Mouse (Mus musculus) WW6 (cell line): ENCODE results near the gene Ubash3a.

Experiments used
- DNase-seq: peaks from one replicate; pipeline ENCODE4 v3.0.0-alpha.2; 2013; ENCODE audit warnings: low read depth, low spot score

The Ubash3a gene

GRCm38 (mm10) chr17:31207771-31208334 lies at the start of gene Ubash3a:
Ubash3a (plus strand) TSS chr17:31207873.
- no peak for DNase-seq

DNA sequence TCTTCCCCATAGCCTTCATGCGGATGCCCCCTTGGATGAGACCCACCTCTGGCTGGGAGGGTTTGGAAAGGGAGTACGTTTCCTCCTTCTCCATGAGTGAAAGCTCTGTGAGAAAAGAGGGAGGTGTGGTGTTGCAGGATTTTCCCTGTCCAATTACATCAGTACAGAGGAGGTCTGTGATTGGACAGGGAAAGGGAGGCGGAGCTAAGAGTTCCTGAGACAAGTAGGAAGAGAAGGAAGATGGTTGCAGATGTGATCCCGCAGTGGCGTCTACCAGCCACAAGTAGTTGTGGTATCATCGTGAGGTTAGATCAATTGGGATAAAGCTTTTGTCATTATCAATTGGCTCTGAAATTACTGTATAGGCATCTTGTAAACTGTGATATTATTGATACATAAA lies 49.8 kb upstream of the Ubash3a start:
- no peak for DNase-seq

DNA sequence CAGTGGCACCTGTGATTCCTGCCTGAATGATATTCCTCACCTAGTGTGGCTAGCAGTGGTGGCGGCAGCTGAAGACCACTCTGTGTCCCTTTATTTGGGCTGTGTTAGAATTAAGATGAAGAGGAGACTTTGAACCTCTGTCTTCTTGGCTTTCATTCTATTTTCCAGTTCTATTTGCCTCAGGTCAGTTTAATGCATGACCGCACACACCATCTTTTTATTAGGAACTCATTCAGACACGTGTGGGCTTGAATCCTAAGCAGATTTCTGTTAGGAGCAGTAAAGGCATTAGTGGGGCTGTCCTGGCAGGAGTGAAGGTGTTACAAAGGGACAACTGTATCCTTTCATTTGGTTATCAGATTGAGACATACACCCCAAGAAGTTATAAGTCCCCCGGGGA lies 47.4 kb upstream of the Ubash3a start:
- DNase-seq, result no peak

GRCm38 (mm10) chr17:31162607-31163006 lies 45.1 kb upstream of the Ubash3a start:
- no peak for DNase-seq

GRCm38 (mm10) chr17:31163821-31164220 lies 43.9 kb upstream of the Ubash3a start:
- DNase-seq, result no peak

DNA sequence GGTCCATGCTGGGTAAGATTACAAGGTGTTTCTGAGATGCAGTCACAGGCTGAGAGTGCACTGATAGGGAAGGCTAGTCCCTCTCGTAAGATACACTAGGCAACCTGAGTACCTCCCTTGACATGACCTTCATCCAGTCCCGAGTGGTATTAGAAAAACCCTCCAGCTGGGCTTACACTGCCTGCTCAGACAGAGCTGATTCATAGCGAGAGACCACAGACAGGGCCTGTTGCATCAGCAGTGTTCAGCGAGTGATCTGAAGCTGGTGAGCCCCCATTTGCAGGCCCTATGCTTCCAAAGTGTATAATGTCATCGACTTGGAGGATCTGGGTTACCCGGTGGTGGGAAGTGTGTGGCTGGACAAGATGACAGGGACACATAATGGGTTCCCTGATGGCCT lies 42.5 kb upstream of the Ubash3a start, which contains the start of gene Tff1:
Gene Tff1 (minus strand): TSS at position 151 of the 400 bp plus-strand sequence.
- no peak for DNase-seq

DNA sequence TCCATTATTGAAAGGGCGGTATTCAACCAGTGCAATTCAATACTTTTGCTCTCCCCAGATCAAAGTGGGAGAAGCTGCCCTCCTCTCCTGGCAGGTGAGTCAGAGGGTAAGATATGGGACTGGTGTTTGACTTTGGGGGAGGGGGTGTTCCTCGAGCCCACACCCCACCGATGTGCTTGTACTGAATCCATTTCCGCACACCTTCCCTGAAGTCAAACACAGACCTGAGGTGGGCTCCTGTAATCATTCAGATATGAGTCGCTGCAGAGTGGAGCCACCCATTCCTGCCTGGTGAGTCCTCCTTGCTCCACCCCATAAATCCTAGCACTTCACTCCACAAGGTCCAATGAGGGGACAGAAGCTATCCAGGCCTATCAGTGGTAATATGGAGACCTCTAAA lies 37.9 kb upstream of the Ubash3a start:
- DNase-seq, result no peak

GRCm38 (mm10) chr17:31176321-31176720 lies 31.4 kb upstream of the Ubash3a start:
- no peak for DNase-seq

DNA sequence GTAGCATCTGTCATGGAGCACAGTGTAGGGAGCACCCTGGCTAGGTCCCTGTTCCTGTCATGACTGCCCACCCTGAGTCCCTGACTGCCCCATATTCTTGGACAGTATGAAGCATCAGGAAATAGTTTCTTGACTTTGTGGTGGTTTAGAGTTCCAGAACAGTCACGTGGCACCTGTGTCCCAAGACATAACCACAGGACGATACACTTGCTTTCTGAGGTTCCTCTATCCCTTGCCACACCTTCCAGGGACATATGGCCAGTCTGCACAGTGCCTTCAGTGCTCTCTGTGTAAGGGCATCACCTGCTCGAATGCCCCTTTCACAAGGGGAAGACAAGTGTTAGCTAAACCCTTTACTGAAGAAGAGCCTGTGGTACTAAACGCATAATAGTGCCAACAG lies 26.2 kb upstream of the Ubash3a start:
- DNase-seq, result no peak

GRCm38 (mm10) chr17:31183180-31183974 lies 24.3 kb upstream of the Ubash3a start:
- no peak for DNase-seq

GRCm38 (mm10) chr17:31184269-31184990 lies 23.2 kb upstream of the Ubash3a start:
- no peak for DNase-seq

DNA sequence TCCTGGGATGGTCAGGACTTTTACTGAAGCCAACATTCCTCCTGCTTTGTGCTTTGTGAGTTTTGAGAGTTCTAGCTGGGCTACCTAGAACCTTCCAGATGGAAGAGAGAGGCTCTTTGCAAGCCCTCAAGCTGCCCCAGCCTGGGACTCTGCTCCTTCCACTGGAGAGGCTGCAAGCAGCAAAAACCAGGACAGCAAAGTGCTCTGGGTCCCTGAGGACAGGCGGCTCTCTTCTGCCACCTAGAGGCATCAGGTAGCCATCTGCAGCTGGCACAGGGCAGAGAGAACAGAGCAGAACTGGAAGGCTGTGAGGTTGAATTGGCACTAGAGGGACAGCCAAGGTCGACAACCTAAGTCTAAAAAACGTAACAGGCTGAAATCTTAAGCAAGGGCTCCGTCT lies 20.3 kb upstream of the Ubash3a start:
- no peak for DNase-seq

GRCm38 (mm10) chr17:31191825-31192224 lies 15.8 kb upstream of the Ubash3a start:
- no peak for DNase-seq

GRCm38 (mm10) chr17:31192663-31193062 lies 15.0 kb upstream of the Ubash3a start:
- no peak for DNase-seq

- DNase-seq, result no peak
Observed at GRCm38 (mm10) chr17:31193360-31193759, 14.3 kb upstream of the Ubash3a start.

GRCm38 (mm10) chr17:31195207-31195606 lies 12.5 kb upstream of the Ubash3a start:
- DNase-seq, result no peak

GRCm38 (mm10) chr17:31196283-31196682 lies 11.4 kb upstream of the Ubash3a start:
- DNase-seq, result no peak

- no peak for DNase-seq
Observed at GRCm38 (mm10) chr17:31198877-31199276, 8.8 kb upstream of the Ubash3a start, which contains the start of gene Tmprss3. Tmprss3 (minus strand) TSS chr17:31198977.

DNA sequence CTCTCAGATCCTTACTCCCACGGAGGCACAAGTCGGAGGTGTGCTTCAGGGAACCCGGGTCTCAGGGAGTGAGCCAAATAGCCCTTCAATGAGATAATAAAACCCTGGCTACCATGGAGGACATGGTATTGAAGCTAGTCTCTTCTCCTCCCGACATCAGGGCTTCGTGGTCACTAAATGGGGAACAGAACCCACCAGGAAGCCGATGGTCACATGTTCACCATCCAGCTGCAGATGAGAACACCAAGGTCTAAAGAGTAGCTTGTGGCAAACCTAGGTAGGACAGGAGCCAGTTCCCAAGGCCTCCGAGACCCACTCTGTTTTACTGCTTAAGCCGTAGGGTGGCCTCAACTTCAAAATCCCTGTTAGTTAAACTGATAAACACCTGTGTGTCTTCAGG lies 981 bp downstream of the Ubash3a start:
- DNase-seq, result no peak

DNA sequence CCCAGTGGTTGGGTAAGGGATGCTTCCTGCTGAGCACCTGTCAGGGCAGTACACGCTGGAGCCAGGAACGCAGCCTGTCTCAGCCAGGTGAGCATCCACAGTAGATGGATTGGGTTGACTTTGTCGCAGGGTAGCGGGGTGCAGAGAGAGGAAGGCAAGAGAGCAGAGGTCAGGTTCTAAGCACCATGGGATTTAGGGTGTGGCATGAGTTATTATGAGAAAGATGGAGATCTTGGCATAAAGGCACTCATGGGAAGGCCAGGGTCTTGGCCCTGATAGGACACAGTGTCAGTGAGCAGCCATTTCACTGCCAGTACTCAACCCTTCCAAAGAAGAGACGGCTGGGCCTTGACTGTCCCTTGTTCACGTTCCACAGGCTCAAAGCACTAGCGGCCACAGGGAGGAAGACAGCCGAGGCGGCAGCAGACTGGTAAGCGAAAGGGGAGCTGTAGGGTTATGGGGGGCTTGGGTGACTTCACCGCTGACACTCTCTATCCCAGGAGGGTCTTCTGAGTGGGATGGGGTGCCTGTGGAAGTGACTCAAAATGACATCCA lies 1.8 kb downstream of the Ubash3a start:
- DNase-seq, result no peak

GRCm38 (mm10) chr17:31210299-31210698 lies 2.6 kb downstream of the Ubash3a start:
- DNase-seq, result no peak

GRCm38 (mm10) chr17:31211881-31212280 lies 4.2 kb downstream of the Ubash3a start:
- no peak for DNase-seq
